Mouse (Mus musculus): ENCODE data around the gene Mmgt2.

Mmgt2 gene

GRCm38 (mm10) chr11:62621079-62621478 lies 27.4 kb upstream of the Mmgt2 start:
- in situ Hi-C loops (cut with MseI, MboI) = no loop called here

GRCm38 (mm10) chr11:62621586-62622283 lies 26.7 kb upstream of the Mmgt2 start:
- in situ Hi-C loops (cut with MseI, MboI) = no loop called here

- in situ Hi-C loops (cut with MseI, MboI) = no loop called here
Observed at GRCm38 (mm10) chr11:62622850-62623249, 25.6 kb upstream of the Mmgt2 start.

- in situ Hi-C loops (cut with MseI, MboI) = no loop called here
Observed at GRCm38 (mm10) chr11:62624341-62625291, 23.8 kb upstream of the Mmgt2 start.

- in situ Hi-C loops (cut with MseI, MboI) = no loop called here
Observed at GRCm38 (mm10) chr11:62629352-62630224, 18.9 kb upstream of the Mmgt2 start.

GRCm38 (mm10) chr11:62630225-62630821 lies 18.1 kb upstream of the Mmgt2 start:
- in situ Hi-C loops (cut with MseI, MboI) = no loop called here

GRCm38 (mm10) chr11:62631138-62631537 lies 17.3 kb upstream of the Mmgt2 start:
- in situ Hi-C loops (cut with MseI, MboI) = no loop called here

GRCm38 (mm10) chr11:62635406-62635805 lies 13.1 kb upstream of the Mmgt2 start:
- in situ Hi-C loops (cut with MseI, MboI) = no loop called here

- in situ Hi-C loops (cut with MseI, MboI) = no loop called here
Observed at GRCm38 (mm10) chr11:62636105-62636839, 12.2 kb upstream of the Mmgt2 start.

GRCm38 (mm10) chr11:62636840-62637221 lies 11.6 kb upstream of the Mmgt2 start:
- in situ Hi-C loops (cut with MseI, MboI) = no loop called here

- in situ Hi-C loops (cut with MseI, MboI) = no loop called here
Observed at GRCm38 (mm10) chr11:62637401-62637800, 11.1 kb upstream of the Mmgt2 start.

GRCm38 (mm10) chr11:62637806-62638205 lies 10.7 kb upstream of the Mmgt2 start:
- in situ Hi-C loops (cut with MseI, MboI) = no loop called here

GRCm38 (mm10) chr11:62638402-62638801 lies 10.1 kb upstream of the Mmgt2 start:
- in situ Hi-C loops (cut with MseI, MboI) = no loop called here

- in situ Hi-C loops (cut with MseI, MboI) = no loop called here
Observed at GRCm38 (mm10) chr11:62640378-62640777, 8.1 kb upstream of the Mmgt2 start.

GRCm38 (mm10) chr11:62642023-62642844 lies 6.2 kb upstream of the Mmgt2 start:
- in situ Hi-C loops (cut with MseI, MboI) = no loop called here

- in situ Hi-C loops (cut with MseI, MboI) = no loop called here
Observed at GRCm38 (mm10) chr11:62643011-62643631, 5.3 kb upstream of the Mmgt2 start.

GRCm38 (mm10) chr11:62643681-62644363 lies 4.6 kb upstream of the Mmgt2 start:
- in situ Hi-C loops (cut with MseI, MboI) = no loop called here

GRCm38 (mm10) chr11:62644602-62645336 lies 3.7 kb upstream of the Mmgt2 start:
- in situ Hi-C loops (cut with MseI, MboI) = loop anchor here in 1 of 2 experiments (5.0 kb wide), 1 partner anchor 32 kb away; no protein-coding TSS in a partner anchor

Measured in mouse trophoblast stem cell (cell line).